Mouse (Mus musculus): ENCODE data around the gene Gm20388.
A peak's percentile ranks its signal among the peaks of the same experiment; 100 is the strongest.

Gene Gm20388

GRCm38 (mm10) chr8:120683602-120684001 lies 773.0 kb downstream of the Gm20388 start:
- peak; percentile 79 for DNase-seq (ENCODE audit: low spot score)

GRCm38 (mm10) chr8:120684082-120684481 lies 773.4 kb downstream of the Gm20388 start:
- no peak for DNase-seq (ENCODE audit: low spot score)

DNA sequence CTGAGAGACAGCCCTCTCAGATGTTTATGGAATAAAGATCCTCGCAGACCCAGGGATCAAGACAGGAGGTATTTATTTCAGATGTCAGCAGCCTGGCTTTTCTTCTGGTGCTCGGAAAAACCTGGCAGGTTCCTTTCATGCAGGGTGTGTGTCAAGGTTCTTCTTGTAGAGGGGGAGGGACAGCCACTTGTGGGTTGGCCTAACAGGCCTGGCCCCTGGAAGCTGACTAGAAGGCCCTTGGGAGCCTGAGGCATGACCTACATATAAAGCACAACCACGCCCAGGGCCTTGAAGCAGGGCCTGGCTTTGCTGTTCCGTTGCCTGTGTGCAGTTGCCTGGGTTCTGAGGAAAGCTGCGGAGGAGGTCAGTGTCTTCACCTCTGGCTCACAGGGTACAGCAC lies 774.5 kb downstream of the Gm20388 start:
- no peak for DNase-seq (ENCODE audit: low spot score)

DNA sequence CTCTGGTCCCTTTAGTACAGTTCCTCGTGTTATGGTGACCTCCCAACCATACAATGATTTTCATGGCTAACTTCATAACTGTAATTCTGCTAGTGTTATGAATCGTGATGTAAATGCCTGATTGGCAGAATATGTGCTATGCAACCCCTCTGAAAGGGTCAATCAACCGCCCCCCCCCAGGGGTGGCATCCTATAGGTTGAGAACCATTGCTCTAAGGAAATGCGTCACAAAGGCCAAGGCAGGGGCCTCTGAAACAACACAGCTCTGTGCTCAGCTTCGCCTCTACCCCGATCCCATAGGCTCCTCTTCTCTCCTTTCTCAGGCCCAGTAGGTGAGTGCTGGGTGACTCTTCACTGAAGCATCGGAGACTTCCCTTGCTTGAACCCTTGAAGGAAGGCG lies 775.0 kb downstream of the Gm20388 start:
- DNase-seq (ENCODE audit: low spot score), result no peak

DNA sequence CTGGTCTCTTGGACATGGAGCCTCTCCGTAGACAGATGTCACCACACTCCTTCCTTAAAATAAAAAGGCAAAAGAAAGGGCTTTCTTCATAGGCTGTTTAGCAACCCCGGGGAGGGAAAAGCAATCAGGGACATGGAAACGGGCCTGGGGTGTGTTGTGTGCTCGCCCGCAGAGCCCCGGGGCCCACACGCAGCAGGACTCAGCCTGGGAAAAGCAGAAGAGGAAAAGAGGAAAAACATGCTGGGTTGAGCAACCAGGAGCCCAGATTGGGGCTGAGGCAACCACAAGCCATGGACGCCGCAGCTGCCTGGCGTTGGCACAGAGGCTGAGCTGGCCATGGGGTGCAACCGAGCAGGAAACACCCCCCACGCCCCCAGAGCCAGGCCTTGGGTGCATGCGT lies 775.4 kb downstream of the Gm20388 start:
- no peak for DNase-seq (ENCODE audit: low spot score)

GRCm38 (mm10) chr8:120686576-120686975 lies 775.9 kb downstream of the Gm20388 start:
- no peak for DNase-seq (ENCODE audit: low spot score)

DNA sequence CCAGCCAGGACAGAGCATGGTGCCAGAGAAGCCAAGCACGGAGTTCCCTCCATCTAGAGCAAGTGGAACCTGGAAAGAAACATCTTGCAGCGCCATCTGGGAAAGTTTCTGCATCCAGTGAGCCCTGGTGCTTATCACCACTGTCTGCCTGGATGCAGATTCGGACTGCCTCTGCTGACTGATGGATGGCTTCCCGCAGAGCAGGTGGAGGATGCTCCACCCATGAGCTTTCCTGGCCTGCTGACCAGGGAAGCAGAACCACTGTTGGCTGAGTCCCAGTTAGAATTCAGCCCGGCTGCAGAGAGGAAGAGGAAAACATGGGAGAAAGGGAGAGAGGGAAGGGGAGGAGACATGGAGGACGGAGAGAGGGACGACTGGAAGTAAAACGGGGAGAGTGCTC lies 777.1 kb downstream of the Gm20388 start:
- DNase-seq (ENCODE audit: low spot score), result no peak

DNA sequence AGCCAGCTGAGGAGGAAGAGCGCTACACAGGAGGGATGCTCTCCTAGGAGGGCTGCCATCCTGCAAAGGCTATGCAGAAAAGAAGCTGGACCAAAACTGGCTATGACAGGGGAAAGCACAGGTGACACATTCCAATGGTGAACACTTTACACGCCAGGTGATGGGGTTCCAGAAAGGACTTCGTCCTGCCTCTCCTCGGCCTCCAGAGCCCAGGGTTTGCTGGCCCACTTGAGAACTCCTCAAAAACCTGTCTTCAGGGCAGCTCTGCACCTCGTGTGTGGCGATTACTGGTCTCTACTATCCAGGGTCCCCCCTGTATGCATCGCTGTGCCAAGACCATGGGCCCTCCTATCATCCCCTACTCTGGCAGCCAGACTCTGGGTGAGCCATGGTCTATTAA lies 777.9 kb downstream of the Gm20388 start:
- no peak for DNase-seq (ENCODE audit: low spot score)

- DNase-seq (ENCODE audit: low spot score), result no peak
These were observed 782.3 kb downstream of the Gm20388 start for GRCm38 (mm10) chr8:120692934-120693333.

DNA sequence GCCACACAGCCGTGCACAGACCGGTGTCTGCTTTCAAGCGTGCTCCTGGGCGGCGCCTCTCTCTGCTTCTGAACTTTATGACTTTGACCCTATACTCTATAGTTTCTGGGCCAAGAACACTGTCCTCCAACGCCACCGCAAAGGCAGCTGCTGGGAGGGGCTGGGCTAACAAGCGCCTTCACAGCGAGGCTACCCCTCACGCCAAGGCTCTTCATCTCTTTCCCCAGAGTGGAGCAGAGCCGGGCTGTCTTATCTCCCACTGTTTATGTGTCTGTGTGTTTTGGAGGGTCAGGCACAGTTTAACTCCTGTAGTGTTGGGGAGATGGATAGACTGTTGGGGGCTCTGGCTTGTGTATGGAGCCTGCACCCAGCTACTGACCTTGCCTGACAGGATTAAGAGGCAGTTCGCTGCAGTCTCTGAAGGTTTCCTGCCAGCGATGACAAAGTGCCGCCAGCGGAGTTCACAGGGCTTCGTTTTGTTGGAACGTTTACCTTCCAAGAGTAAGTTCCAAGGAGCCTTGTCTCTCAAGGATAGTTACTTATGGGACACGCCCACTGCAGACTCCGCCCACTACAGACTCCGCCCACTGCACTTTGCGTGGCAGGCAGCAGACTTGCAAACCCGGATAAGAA lies 783.3 kb downstream of the Gm20388 start:
- peak; percentile 28 for DNase-seq (ENCODE audit: low spot score)

DNA sequence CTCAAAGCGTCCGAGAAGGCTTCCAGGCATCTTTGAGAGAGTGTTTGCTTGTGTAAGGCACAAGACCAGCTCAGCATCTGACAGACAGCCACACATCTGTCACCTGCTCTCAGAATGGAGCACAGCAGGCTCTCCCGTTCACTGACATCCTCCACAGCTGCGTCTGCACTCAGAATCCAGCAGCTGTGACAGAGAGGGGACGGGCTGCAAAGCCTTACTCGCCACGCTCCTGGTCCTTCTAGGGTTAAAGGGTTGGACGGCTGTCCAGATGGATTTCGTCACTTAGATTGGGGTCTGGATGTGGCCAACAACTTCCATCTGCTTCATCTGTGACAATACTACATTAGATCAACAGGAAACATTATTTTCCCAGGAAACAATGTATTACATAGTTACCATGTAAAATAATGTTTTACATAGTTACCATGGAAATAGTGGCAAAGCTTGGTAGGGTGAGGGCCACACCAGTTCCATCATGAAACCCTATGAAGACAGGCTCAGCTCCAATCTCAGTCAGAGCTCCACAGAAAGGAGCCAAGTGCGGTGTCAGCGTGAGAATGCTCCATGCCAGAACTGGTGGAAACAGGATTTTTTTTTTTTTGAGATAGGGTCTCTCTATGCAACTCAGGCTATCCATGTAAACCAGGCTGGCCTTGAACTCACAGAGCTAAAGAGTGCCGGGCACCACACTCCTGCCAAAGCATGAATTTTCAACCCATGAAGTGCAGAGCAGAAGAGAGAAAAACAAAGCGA lies 785.9 kb downstream of the Gm20388 start:
- peak; percentile 52 for DNase-seq (ENCODE audit: low spot score)

DNA sequence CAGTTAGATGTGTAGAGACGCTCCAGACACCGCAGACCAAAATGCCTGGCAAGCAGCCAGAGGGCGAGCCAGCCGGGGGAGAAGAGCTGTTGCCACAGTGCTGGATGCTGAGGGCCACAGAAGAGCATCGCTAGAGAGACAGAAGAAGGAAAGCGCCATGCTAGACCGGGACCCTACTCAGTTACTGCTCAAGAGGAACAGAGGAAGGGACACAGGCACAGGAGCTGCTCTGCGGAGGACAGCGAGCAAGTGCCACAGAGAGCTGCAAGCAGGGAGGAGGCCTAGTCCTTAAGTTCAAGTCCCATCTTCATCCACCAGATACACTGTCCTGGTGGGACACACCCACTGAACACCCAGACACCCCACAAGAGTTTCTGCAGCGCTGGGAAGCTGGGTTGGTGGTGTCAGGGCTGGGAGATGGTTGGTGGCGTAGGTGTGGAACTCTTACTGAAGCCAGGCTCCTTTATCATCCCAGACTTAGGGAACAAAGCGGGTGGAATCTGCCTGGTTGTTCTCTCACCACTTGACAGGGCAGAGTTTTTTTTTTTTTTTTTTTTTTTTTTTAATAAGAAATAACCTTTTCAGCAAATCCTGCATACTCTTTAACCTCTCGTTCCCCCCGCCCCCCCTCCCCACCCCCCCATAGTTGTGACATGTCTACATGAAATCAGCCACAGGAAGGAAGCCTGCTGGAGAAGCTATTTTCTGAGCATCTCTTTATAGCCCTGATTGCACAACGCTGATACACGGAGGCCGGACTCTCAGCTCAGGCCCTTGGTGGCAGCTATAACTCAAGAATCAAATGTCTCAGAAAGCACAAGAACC lies 786.7 kb downstream of the Gm20388 start:
- DNase-seq (ENCODE audit: low spot score), result no peak

DNA sequence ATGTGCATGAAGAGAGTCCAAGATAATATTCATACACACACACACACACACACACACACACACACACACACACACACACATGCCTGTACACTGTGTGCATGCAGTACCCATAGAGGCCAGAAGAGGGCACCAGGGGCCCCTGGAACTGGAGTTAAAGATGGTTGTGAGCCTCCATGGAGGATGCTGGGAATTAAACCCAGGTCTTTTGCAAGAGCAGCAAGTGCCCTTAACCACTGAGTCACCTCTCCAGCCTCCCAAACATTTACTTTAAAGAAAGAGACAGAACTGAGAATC lies 787.3 kb downstream of the Gm20388 start:
- no peak for DNase-seq (ENCODE audit: low spot score)

DNA sequence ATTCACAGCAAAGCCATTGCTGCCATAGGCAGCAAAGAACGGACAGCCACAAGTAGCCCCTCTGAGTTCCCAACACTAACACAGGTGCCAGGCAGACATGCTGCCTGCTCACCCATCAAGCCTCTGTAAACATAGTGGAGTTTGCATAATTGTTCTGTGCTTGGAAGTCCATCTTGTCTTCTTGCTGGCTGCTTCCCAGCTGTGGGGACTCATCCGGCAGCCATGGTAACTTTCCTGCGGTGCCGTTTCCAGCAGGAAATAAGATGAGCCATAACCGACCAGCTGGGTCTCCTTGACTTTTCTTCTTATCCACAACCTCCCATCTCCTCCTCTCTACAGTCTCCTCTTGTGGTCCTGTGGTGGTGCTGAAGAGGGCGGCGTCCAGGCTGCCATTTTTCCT lies 787.8 kb downstream of the Gm20388 start:
- DNase-seq (ENCODE audit: low spot score), result no peak

DNA sequence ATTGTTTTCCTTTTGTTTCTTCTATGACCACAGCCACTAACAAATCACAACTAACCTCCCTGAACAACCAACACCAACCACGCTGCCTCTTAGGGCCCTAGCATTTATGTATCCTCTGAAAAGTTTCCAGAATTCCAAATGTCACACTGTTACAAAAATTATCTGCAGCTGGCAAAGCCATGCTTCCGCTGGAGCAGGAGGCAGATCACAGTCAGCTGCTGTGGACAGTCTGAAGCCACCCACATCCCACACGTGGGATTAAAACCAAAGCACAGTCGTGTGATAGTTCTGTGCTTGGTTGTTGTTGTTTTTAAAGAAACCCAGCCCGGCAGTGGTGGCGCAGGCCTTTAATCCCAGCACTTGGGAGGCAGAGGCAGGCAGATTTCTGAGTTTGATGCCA lies 788.4 kb downstream of the Gm20388 start:
- DNase-seq (ENCODE audit: low spot score), result no peak

- DNase-seq (ENCODE audit: low spot score), result no peak
These were observed 788.9 kb downstream of the Gm20388 start for GRCm38 (mm10) chr8:120699565-120699964.

DNA sequence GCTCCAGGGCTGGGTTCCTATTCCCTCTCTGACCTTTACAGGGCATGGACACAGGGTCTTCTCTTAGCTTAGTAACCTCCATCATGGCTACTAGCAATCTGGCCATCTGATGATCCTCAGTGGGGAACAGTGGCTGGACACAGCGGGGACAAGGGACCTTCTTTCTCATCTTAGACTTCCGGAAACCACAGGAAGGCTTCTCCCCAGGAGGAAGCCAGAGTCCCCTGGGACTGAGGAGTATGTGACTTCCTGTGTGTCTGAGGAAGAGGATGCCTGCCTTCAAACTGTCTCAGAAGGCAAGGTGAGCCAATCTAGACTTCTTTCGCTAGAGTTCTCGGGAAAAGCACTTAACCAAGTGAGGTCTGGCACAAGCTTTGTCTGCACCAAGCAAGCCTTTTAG lies 789.4 kb downstream of the Gm20388 start:
- DNase-seq (ENCODE audit: low spot score), result no peak

DNA sequence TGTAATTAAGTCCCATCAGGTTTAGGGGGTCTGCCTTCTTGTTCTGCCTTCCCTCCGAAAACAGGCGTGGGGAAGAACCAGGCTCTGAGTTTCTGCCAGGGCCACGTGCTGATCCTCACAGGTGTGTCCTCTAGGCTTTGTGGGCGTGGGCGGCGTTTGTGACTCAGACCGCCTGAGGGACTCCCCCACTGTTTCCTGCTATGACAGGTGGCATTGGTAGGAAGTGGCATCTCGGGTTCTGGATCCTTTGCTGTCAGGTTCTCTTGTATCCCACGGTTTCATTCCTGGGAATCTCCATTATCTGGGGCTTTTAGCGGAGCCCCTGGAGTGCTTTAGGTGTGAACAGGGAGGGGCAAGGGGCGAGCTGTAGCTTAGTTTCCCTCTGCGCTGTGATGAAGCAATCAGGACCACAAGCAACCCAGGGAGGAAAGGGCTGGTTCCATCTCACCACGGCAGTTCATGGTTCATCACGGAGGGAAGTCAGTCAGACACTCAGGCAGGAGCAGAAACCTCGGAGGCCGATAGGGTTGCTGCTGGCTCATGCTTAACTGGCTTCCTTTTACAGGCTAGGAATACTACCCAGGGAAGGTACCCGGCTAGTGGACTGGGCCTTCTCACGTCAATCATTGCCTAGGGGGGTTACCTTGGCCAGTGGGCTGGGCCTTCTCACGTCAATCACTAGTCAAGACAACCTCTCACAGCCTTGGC lies 791.3 kb downstream of the Gm20388 start:
- DNase-seq (ENCODE audit: low spot score), result no peak

GRCm38 (mm10) chr8:120704203-120704602 lies 793.6 kb downstream of the Gm20388 start:
- DNase-seq (ENCODE audit: low spot score), result no peak

- no peak for DNase-seq (ENCODE audit: low spot score)
These were observed 794.5 kb downstream of the Gm20388 start for GRCm38 (mm10) chr8:120705163-120705562.

DNA sequence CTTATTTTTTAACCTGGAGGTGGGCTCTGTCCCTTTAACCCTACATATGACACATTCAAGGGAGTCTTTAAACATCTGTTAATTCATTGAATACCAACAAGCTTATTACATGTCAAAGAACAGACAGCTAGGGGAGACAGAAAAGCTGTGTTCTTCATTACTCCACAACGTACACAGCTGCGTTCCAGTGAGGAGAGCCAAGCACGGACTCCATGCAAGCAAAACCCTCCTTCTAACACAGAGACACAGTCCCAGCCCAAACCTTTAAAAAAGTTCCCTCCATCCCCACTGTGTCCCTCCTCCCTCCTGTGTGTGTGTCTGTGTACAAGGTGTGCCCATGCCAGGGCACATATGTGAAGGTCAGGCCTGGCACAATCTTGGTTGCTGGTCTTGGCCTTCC lies 795.6 kb downstream of the Gm20388 start:
- no peak for DNase-seq (ENCODE audit: low spot score)

- no peak for DNase-seq (ENCODE audit: low spot score)
These were observed 798.5 kb downstream of the Gm20388 start for GRCm38 (mm10) chr8:120709176-120709575.

DNA sequence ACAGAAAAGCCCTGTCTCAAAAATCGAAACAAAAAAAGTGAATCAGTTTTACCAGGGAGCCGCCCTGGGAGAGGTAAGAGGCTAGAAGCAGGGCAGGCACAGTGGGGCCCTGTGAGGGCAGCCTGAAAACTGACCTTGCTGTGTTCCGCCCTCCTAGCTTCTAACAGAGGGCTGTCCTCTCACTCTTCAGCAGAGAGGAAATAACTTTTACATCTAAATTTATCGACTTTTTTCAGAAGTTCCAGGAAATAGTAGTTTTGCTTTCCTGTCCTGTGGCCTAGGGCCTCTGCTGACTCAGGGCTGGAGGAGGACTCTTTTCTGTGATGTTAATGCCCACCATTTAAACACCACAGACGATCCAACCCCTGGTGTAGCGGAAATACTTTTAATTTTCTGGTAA lies 804.6 kb downstream of the Gm20388 start:
- no peak for DNase-seq (ENCODE audit: low spot score)

Measured in retina, embryonic 14.5 days (tissue).